Mouse (Mus musculus): Measurements from ENCODE around the gene Stx5a. TPM values are rescaled to one million over a fixed set of nuclear protein-coding genes. Genes with fewer than 3 reads are reported as not detected.

Stx5a gene
- total and polyA plus RNA-seq, 3 experiments: 23.8 to 33.4 (median 25.3) TPM

- no peak overlapping the region for H3K4me3 ChIP-seq
- TF ChIP-seq EP300 (IDR thresholded peaks at IDR 0.05; ENCODE audit: insufficient read depth, low read depth, low read length): no peak
- TF ChIP-seq POLR2A (IDR thresholded peaks at IDR 0.05; ENCODE audit: insufficient read depth, low read depth, low read length): no peak
- TF ChIP-seq CTCF (IDR thresholded peaks at IDR 0.05): no peak
- no peak for DNase-seq
- H3K27me3 ChIP-seq (ENCODE audit: control insufficient read depth, insufficient read depth, low read length): no peaks in the 10 kb centered on the region
- WGBS: 47% methylated on average over 1 of the region's 1 CpGs
- H3K9ac ChIP-seq (ENCODE audit: low read depth, low read length): no peak overlapping the region
- H3K79me2 ChIP-seq (replicated peaks; ENCODE audit: control insufficient read depth, insufficient read depth, low read length): no peaks in the 10 kb centered on the region
- H3K36me3 ChIP-seq (ENCODE audit: control insufficient read depth, insufficient read depth, low read length): no peaks in the 10 kb centered on the region
- no peaks in the 10 kb centered on the region for H3K4me1 ChIP-seq (ENCODE audit: control insufficient read depth, insufficient read depth, low read length)
- intact Hi-C loops (cut with DNase I): no loop called here
- no peak overlapping the region for H3K27ac ChIP-seq
Measured at GRCm38 (mm10) chr19:8789171-8789570, 48.0 kb downstream of the Stx5a start.

GRCm38 (mm10) chr19:8790171-8790570 is 49.0 kb downstream of the Stx5a start:
- H3K4me1 ChIP-seq (ENCODE audit: control insufficient read depth, insufficient read depth, low read length): no peaks in the 10 kb centered on the region
- no peaks in the 10 kb centered on the region for H3K79me2 ChIP-seq (replicated peaks; ENCODE audit: control insufficient read depth, insufficient read depth, low read length)
- no peak overlapping the region for H3K4me3 ChIP-seq
- intact Hi-C loops (cut with DNase I): no loop called here
- H3K36me3 ChIP-seq (ENCODE audit: control insufficient read depth, insufficient read depth, low read length): no peaks in the 10 kb centered on the region
- WGBS: 75% methylated on average over 7 of the region's 7 CpGs
- H3K27ac ChIP-seq: no peak overlapping the region
- TF ChIP-seq POLR2A (IDR thresholded peaks at IDR 0.05; ENCODE audit: insufficient read depth, low read depth, low read length): no peak
- no peak for TF ChIP-seq EP300 (IDR thresholded peaks at IDR 0.05; ENCODE audit: insufficient read depth, low read depth, low read length)
- TF ChIP-seq CTCF (IDR thresholded peaks at IDR 0.05): no peak
- no peak overlapping the region for H3K9ac ChIP-seq (ENCODE audit: low read depth, low read length)
- DNase-seq: no peak
- no peaks in the 10 kb centered on the region for H3K27me3 ChIP-seq (ENCODE audit: control insufficient read depth, insufficient read depth, low read length)

- peak within 1 kb of the TSS; percentile 81 for H3K27ac ChIP-seq
- H3K4me1 ChIP-seq (ENCODE audit: control insufficient read depth, insufficient read depth, low read length): no peaks in the 10 kb centered on the region; the same call in none of the 2 replicates
- no peaks in the 10 kb centered on the region for H3K79me2 ChIP-seq (replicated peaks; ENCODE audit: control insufficient read depth, insufficient read depth, low read length)
- 0 out of 2 replicates have a peak, but pooled peaks have one; percentile 59 for TF ChIP-seq EP300 (IDR thresholded peaks at IDR 0.05; ENCODE audit: insufficient read depth, low read depth, low read length)
- no peak for TF ChIP-seq CTCF (IDR thresholded peaks at IDR 0.05)
- peak; percentile 92 for TF ChIP-seq POLR2A (IDR thresholded peaks at IDR 0.05; ENCODE audit: insufficient read depth, low read depth, low read length)
- 1% methylated on average over 25 of the region's 25 CpGs for WGBS
- peak within 1 kb of the TSS; percentile 83 for H3K4me3 ChIP-seq
- peak; percentile 90 to 93 for DNase-seq
- H3K27me3 ChIP-seq (ENCODE audit: control insufficient read depth, insufficient read depth, low read length): no peaks in the 10 kb centered on the region
- intact Hi-C loops (cut with DNase I): loop anchor here (2.0 kb wide), 2 partner anchors 24 to 72 kb away; partner anchors contain the start of genes Tmem179b and Ubxn1
- peak within 1 kb of the TSS; percentile 80 for H3K9ac ChIP-seq (ENCODE audit: low read depth, low read length)
- H3K36me3 ChIP-seq (ENCODE audit: control insufficient read depth, insufficient read depth, low read length): peaks cover 3% of the 10 kb centered on the region; the same call in 1 of the 2 replicates
Measured at GRCm38 (mm10) chr19:8798264-8798946, 57.2 kb downstream of the Stx5a start, which contains the start of gene Polr2g. Polr2g (minus strand) TSS chr19:8798577.

GRCm38 (mm10) chr19:8798947-8799315 is 57.7 kb downstream of the Stx5a start:
- H3K27ac ChIP-seq: peak overlapping the region; percentile 81
- no peaks in the 10 kb centered on the region; the same call in none of the 2 replicates for H3K4me1 ChIP-seq (ENCODE audit: control insufficient read depth, insufficient read depth, low read length)
- DNase-seq: no peak
- 0 out of 2 replicates have a peak, but pooled peaks cover under 1% of the 10 kb centered on the region for H3K79me2 ChIP-seq (replicated peaks; ENCODE audit: control insufficient read depth, insufficient read depth, low read length)
- no peak for TF ChIP-seq POLR2A (IDR thresholded peaks at IDR 0.05; ENCODE audit: insufficient read depth, low read depth, low read length)
- TF ChIP-seq CTCF (IDR thresholded peaks at IDR 0.05): peak; percentile 11; the same call in 1 of the 2 replicates
- intact Hi-C loops (cut with DNase I): loop anchor here (2.0 kb wide), 2 partner anchors 24 to 72 kb away; partner anchors contain the start of genes Tmem179b and Ubxn1
- no peaks in the 10 kb centered on the region for H3K27me3 ChIP-seq (ENCODE audit: control insufficient read depth, insufficient read depth, low read length)
- peaks cover 3% of the 10 kb centered on the region; the same call in 1 of the 2 replicates for H3K36me3 ChIP-seq (ENCODE audit: control insufficient read depth, insufficient read depth, low read length)
- peak overlapping the region; percentile 83; the same call in 1 of the 2 replicates for H3K4me3 ChIP-seq
- H3K9ac ChIP-seq (ENCODE audit: low read depth, low read length): no peak overlapping the region

GRCm38 (mm10) chr19:8802130-8802821 is 61.1 kb downstream of the Stx5a start, which contains the start of gene Zbtb3:
Zbtb3 (plus strand) TSS chr19:8802555.
- H3K4me1 ChIP-seq (ENCODE audit: control insufficient read depth, insufficient read depth, low read length): no peaks in the 10 kb centered on the region; the same call in none of the 2 replicates
- peak within 1 kb of the TSS; percentile 85 for H3K4me3 ChIP-seq
- WGBS: 1% methylated on average over 30 of the region's 30 CpGs
- peak within 1 kb of the TSS; percentile 60 for H3K9ac ChIP-seq (ENCODE audit: low read depth, low read length)
- DNase-seq: peak; percentile 88 to 96
- intact Hi-C loops (cut with DNase I): loop anchor here (2.0 to 5.0 kb wide), 2 partner anchors 17 to 80 kb away; partner anchors contain the start of genes Slc3a2 and Ttc9c
- peak; percentile 94 for TF ChIP-seq POLR2A (IDR thresholded peaks at IDR 0.05; ENCODE audit: insufficient read depth, low read depth, low read length)
- TF ChIP-seq EP300 (IDR thresholded peaks at IDR 0.05; ENCODE audit: insufficient read depth, low read depth, low read length): no peak; the same call in 1 of the 2 replicates
- H3K27ac ChIP-seq: peak within 1 kb of the TSS; percentile 83
- H3K27me3 ChIP-seq (ENCODE audit: control insufficient read depth, insufficient read depth, low read length): no peaks in the 10 kb centered on the region
- no peaks in the 10 kb centered on the region; the same call in 1 of the 2 replicates for H3K36me3 ChIP-seq (ENCODE audit: control insufficient read depth, insufficient read depth, low read length)
- H3K79me2 ChIP-seq (replicated peaks; ENCODE audit: control insufficient read depth, insufficient read depth, low read length): 0 out of 2 replicates have a peak, but pooled peaks cover 1% of the 10 kb centered on the region
